Mouse (Mus musculus): Measurements from ENCODE around the gene Tram2. TPM values are rescaled to one million over a fixed set of nuclear protein-coding genes. Genes with fewer than 3 reads are reported as not detected.

Gene Tram2
- 2.0 and 2.6 TPM in 2 replicates for polyA plus RNA-seq (2014; fragmentation: Nextera tagmentation; extraction: Ambion mirVana)

DNA sequence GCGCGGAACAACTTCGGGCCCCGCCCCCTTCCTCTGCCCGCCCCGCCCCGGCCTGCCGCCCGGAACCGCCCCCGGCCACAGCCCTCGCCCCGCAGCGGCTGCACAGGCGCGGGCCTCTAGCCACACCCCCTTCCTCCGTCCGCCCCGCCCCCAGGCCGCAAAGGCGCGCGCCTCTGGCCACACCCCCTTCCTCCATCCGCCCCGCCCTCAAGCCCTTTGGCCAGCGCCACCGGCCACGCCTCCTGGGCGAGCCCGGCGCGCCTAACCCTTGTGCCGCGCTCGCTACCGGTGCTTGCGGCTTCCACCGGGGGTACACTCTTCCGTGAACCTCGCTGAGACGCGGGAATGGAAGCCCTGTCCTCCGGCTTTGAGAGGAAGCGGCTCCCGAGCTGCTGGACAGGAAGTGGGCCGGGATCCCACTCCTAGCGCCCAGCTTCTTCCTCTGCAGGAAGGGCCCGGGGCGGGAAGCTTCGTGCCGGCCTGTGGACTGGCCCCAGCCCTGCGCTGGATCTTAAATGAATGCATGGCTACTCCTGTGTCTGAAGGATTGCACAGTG is at the start of gene Tram2:
Tram2 (minus strand) TSS at position 13 of the 557 bp plus-strand sequence.
- peak; percentile 96 for ATAC-seq (ENCODE audit: low read depth)
- H3K36me3 ChIP-seq (ENCODE audit: control insufficient read depth, insufficient read depth, low read length), result no peaks in the 10 kb centered on the region
- 0 out of 2 replicates have a peak, but pooled peaks cover 7% of the 10 kb centered on the region for H3K4me1 ChIP-seq (ENCODE audit: control insufficient read depth, insufficient read depth, low read length)
- H3K27ac ChIP-seq (ENCODE audit: low read depth, low read length), result peak within 1 kb of the TSS; percentile 62
- no peaks in the 10 kb centered on the region for H3K9me3 ChIP-seq (ENCODE audit: control insufficient read depth, low read length)
- H3K9ac ChIP-seq (replicated peaks; ENCODE audit: low read depth, low read length), result peak within 1 kb of the TSS; percentile 74
- peak within 1 kb of the TSS; percentile 53 for H3K4me3 ChIP-seq (ENCODE audit: low read depth, low read length)
- H3K27me3 ChIP-seq (ENCODE audit: control insufficient read depth, insufficient read depth, low read length), result no peaks in the 10 kb centered on the region
- under 1% methylated on average over 39 of the region's 52 CpGs for WGBS
- H3K4me2 ChIP-seq (ENCODE audit: low read depth, low read length), result peak within 1 kb of the TSS; percentile 67

DNA sequence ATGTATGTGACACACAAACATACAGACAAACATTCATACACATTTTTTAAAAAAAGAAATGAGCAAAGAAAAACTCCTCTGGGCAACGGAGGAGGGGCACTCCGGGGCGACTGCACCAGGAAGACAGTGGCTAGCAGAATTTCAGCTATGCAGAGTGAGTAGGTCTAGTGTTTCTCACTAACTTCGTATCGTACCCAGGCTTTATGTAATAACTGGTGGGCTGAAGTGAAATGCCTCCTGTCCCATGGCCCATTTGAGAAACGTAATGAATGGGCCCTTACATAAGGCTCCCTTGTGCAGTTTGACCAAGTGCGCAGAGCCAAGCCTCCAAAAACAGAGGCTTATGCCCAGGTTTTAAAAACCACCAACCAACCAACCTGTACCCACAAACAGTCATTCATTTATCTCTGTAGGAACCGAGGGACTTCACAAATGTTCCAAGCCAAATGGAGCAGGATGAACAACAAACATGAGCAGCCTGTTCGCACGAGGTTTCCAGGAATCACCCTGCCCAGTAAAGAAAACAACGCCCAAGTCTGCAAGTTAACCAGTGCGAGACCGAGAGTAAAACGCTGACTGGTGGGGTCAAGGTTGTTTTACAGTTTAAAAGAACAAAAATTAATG is 45.8 kb upstream of the Tram2 start:
- Histone ChIP-seq H3K9me3 (ENCODE audit: control insufficient read depth, low read length) (no peaks in the 10 kb centered on the region), H3K4me2 (ENCODE audit: low read depth, low read length) (no peak overlapping the region), H3K36me3 (ENCODE audit: control insufficient read depth, insufficient read depth, low read length) (no peaks in the 10 kb centered on the region), H3K4me3 (ENCODE audit: low read depth, low read length) (no peak overlapping the region), H3K27me3 (ENCODE audit: control insufficient read depth, insufficient read depth, low read length) (no peaks in the 10 kb centered on the region), H3K27ac (ENCODE audit: low read depth, low read length) (no peak overlapping the region), H3K9ac (replicated peaks; ENCODE audit: low read depth, low read length) (no peak overlapping the region), H3K4me1 (ENCODE audit: control insufficient read depth, insufficient read depth, low read length) (no peaks in the 10 kb centered on the region)
- 80% methylated on average over 14 of the region's 14 CpGs for WGBS
- no peak for ATAC-seq (ENCODE audit: low read depth)

DNA sequence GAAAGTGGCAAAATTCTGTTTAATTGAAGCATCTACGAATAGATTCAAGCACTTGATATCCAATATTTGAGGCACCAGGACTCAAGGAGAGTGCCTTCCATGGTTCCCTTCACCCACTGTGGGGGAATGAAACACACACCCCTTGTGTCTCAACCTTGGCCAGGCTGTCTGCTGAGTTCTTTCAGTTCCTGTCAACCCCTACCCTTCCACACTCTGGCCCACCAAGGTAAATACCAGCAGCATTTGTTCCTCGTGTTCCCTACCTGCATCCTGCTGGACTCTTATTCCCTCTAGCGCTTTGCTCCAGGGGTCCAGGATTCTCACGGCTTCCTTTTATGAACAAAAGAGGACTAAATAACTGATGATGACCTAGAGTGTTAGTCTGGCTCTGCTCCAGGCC is 24.8 kb upstream of the Tram2 start:
- Histone ChIP-seq H3K27me3 (ENCODE audit: control insufficient read depth, insufficient read depth, low read length) (no peaks in the 10 kb centered on the region), H3K4me2 (ENCODE audit: low read depth, low read length) (no peak overlapping the region), H3K9ac (replicated peaks; ENCODE audit: low read depth, low read length) (no peak overlapping the region), H3K27ac (ENCODE audit: low read depth, low read length) (no peak overlapping the region), H3K4me1 (ENCODE audit: control insufficient read depth, insufficient read depth, low read length) (no peaks in the 10 kb centered on the region), H3K9me3 (ENCODE audit: control insufficient read depth, low read length) (no peaks in the 10 kb centered on the region), H3K36me3 (ENCODE audit: control insufficient read depth, insufficient read depth, low read length) (no peaks in the 10 kb centered on the region), H3K4me3 (ENCODE audit: low read depth, low read length) (no peak overlapping the region)
- no peak for ATAC-seq (ENCODE audit: low read depth)
- 94% methylated on average over 4 of the region's 4 CpGs for WGBS

DNA sequence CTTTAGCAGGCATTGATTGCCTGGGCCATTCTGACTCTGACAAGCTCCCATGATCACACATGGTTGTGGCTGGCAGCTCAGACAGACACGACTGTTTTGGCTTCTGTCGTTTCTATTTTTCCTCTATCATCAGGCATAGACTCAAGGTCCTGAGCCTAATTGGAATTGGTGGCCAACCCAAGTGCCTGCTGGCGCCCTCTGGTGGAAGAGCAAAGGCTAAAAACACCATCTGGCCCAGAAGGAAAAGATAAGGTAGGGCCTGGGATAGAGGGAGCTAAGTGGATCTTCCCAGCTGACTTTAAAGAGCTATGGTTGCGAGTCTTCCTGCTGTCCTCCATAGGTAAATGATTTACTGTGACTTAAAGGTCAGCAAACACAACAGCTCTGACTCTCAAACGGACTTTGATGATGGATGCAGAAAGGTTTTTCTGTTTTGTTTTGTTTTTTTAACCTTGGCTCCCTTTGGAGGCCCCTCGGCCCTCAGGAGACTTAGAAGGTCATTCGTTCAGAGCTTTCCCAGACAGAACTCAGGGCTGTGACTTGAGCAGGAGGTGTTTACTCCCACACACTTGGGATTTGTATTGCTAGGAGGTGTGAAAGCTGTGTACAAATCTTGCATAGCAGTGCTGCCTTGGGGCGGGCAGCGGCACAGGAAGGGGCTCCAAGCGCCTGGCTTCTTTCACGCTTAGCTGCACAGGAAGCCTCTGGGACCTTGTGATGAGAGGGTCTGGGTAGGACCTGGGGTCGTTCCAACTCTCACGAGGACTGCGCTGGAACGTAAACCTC is 22.4 kb upstream of the Tram2 start:
- 56% methylated on average over 15 of the region's 15 CpGs for WGBS
- no peak overlapping the region for H3K27ac ChIP-seq (ENCODE audit: low read depth, low read length)

GRCm38 (mm10) chr1:21100726-21101125 is 21.7 kb upstream of the Tram2 start:
- 93% methylated on average over 4 of the region's 4 CpGs for WGBS
- no peak overlapping the region for H3K4me3 ChIP-seq (ENCODE audit: low read depth, low read length)
- no peak for ATAC-seq (ENCODE audit: low read depth)
- no peaks in the 10 kb centered on the region for H3K9me3 ChIP-seq (ENCODE audit: control insufficient read depth, low read length)
- no peak overlapping the region for H3K9ac ChIP-seq (replicated peaks; ENCODE audit: low read depth, low read length)
- no peak overlapping the region for H3K4me2 ChIP-seq (ENCODE audit: low read depth, low read length)
- H3K36me3 ChIP-seq (ENCODE audit: control insufficient read depth, insufficient read depth, low read length), result no peaks in the 10 kb centered on the region
- H3K4me1 ChIP-seq (ENCODE audit: control insufficient read depth, insufficient read depth, low read length), result no peaks in the 10 kb centered on the region
- no peak overlapping the region for H3K27ac ChIP-seq (ENCODE audit: low read depth, low read length)
- no peaks in the 10 kb centered on the region for H3K27me3 ChIP-seq (ENCODE audit: control insufficient read depth, insufficient read depth, low read length)

More for the DNA sequence above, 22.4 kb upstream of the Tram2 start:
- no peaks in the 10 kb centered on the region for H3K4me1 ChIP-seq (ENCODE audit: control insufficient read depth, insufficient read depth, low read length)
- H3K9me3 ChIP-seq (ENCODE audit: control insufficient read depth, low read length), result no peaks in the 10 kb centered on the region
- no peak overlapping the region for H3K9ac ChIP-seq (replicated peaks; ENCODE audit: low read depth, low read length)
- H3K36me3 ChIP-seq (ENCODE audit: control insufficient read depth, insufficient read depth, low read length), result no peaks in the 10 kb centered on the region
- H3K4me3 ChIP-seq (ENCODE audit: low read depth, low read length), result no peak overlapping the region
- ATAC-seq (ENCODE audit: low read depth), result no peak
- H3K4me2 ChIP-seq (ENCODE audit: low read depth, low read length), result no peak overlapping the region
- H3K27me3 ChIP-seq (ENCODE audit: control insufficient read depth, insufficient read depth, low read length), result no peaks in the 10 kb centered on the region

DNA sequence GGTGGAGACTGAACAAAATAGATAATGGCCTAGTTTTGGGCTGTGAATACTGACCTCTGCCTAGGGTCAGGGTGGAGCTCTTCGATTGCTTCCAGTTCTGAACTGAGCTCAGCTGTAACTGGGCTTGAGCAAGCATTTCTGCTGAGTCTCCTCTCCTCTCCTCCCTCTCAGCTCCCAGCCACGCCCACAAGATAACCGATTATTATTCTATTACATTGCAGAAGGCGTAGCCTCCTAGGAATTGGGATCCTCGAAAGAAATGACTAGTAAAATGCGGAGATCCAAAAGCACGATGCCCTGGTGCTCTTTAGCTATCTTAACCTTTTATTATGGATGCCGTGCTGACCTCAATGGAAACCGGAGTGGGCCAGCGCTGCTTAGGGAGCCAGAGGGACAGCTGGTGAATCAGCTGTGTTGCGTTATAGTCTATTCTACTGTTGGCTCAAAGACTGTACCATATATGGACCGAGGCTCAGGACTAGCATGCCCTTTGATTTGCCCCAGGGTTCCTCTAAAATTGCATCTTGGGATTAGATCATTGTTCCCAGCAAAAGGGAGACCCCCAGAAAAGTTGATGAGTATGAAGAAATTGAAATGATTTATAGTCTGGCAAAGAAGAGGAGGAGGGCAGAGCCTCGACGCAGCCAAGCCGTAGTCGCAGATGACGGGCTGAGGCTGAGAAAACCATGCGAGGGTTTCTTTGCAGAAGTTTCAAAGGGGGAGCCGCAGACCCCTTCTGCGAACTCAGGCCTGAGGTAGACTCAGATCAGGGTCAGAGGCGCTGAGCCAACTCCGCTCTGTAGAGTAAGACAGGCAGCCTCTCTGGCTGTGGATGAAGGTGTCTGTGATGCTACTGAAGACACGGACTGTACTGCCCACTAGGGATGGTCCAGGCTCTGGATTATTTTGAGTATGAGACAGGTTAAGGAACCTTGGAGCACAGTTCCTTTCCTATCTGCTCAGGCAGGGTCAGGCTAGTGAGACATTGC is 18.3 kb upstream of the Tram2 start:
- Histone ChIP-seq H3K9me3 (ENCODE audit: control insufficient read depth, low read length) (no peaks in the 10 kb centered on the region), H3K4me2 (ENCODE audit: low read depth, low read length) (no peak overlapping the region), H3K9ac (replicated peaks; ENCODE audit: low read depth, low read length) (no peak overlapping the region), H3K27me3 (ENCODE audit: control insufficient read depth, insufficient read depth, low read length) (no peaks in the 10 kb centered on the region), H3K27ac (ENCODE audit: low read depth, low read length) (no peak overlapping the region), H3K4me1 (ENCODE audit: control insufficient read depth, insufficient read depth, low read length) (no peaks in the 10 kb centered on the region), H3K4me3 (ENCODE audit: low read depth, low read length) (no peak overlapping the region), H3K36me3 (ENCODE audit: control insufficient read depth, insufficient read depth, low read length) (no peaks in the 10 kb centered on the region)
- WGBS, result 79% methylated on average over 23 of the region's 23 CpGs
- ATAC-seq (ENCODE audit: low read depth), result no peak

DNA sequence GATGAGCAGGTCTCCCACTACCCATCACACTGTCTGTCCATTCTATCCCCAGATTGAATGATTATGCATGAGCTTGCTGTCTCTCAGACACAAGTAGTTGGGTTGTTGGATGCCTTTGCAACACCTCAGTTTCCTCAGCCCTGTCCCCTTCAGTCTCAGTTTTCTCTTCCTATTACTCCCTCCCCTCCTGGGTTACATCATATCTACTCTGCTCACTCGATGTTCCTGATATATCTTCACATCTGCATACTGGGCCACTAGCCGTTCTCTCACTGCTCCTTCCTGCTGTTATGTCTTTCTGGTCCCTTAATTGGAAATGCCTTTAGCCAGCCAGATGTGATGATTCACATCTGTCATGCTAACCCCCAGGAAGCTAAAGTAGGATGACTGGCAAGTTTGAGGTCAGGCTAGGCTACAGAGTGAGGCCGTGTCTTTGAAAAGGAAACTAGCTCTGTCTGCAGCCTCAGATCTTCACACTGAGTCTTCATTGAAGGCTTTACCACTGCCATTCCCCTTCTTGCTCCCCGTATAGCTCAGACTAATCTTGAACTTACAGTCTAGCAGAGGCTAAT is 15.7 kb upstream of the Tram2 start:
- no peak overlapping the region for H3K9ac ChIP-seq (replicated peaks; ENCODE audit: low read depth, low read length)
- 74% methylated on average over 4 of the region's 4 CpGs for WGBS
- no peaks in the 10 kb centered on the region for H3K36me3 ChIP-seq (ENCODE audit: control insufficient read depth, insufficient read depth, low read length)
- no peaks in the 10 kb centered on the region for H3K4me1 ChIP-seq (ENCODE audit: control insufficient read depth, insufficient read depth, low read length)
- no peak for ATAC-seq (ENCODE audit: low read depth)
- no peak overlapping the region for H3K27ac ChIP-seq (ENCODE audit: low read depth, low read length)
- H3K9me3 ChIP-seq (ENCODE audit: control insufficient read depth, low read length), result no peaks in the 10 kb centered on the region
- no peaks in the 10 kb centered on the region for H3K27me3 ChIP-seq (ENCODE audit: control insufficient read depth, insufficient read depth, low read length)
- no peak overlapping the region for H3K4me2 ChIP-seq (ENCODE audit: low read depth, low read length)
- no peak overlapping the region for H3K4me3 ChIP-seq (ENCODE audit: low read depth, low read length)

DNA sequence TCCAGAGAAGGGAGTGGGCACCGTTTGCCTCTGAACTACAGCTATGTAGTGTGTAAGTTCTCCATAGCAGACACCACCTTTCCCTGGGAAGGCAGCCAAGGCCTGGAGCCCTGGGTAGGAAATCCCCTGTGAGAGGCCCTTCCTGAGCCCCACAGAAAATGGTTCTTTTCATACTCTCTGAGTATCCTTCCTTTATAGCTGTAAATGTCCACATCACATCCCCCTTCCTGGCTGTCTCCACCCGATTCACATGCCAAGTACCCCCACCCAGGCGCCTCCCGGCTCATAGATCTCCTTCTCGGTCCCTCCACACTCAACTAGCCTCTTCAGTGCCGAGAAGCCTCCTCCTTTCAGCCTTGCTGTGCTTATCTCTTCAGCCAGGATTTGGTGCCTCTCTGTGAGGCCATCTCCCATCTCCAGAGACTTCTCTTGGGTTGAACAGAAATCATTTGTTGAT is 10.7 kb upstream of the Tram2 start:
- Histone ChIP-seq H3K4me2 (ENCODE audit: low read depth, low read length) (no peak overlapping the region), H3K27me3 (ENCODE audit: control insufficient read depth, insufficient read depth, low read length) (no peaks in the 10 kb centered on the region), H3K4me3 (ENCODE audit: low read depth, low read length) (no peak overlapping the region), H3K36me3 (ENCODE audit: control insufficient read depth, insufficient read depth, low read length) (no peaks in the 10 kb centered on the region), H3K4me1 (ENCODE audit: control insufficient read depth, insufficient read depth, low read length) (no peaks in the 10 kb centered on the region), H3K27ac (ENCODE audit: low read depth, low read length) (peak overlapping the region; percentile 36; the same call in 1 of the 2 replicates), H3K9ac (replicated peaks; ENCODE audit: low read depth, low read length) (no peak overlapping the region), H3K9me3 (ENCODE audit: control insufficient read depth, low read length) (no peaks in the 10 kb centered on the region)
- 72% methylated on average over 6 of the region's 6 CpGs for WGBS
- ATAC-seq (ENCODE audit: low read depth), result peak; percentile 55; the same call in 1 of the 2 replicates

Data from neural tube, embryonic 14.5 days (tissue).